Mouse (Mus musculus) c-Kit-positive CD71-negative TER-119-negative erythroid progenitor cells, embryonic 14.5 days (primary cell): ENCODE data around the gene Prap1.
A peak's percentile ranks its signal among the peaks of the same experiment; 100 is the strongest.
"Not testable (repeated sequence)": the region's sequence is repeated elsewhere in the genome, so short reads cannot be mapped to it uniquely, and the experiment has no call there.

Source experiments
- DNase-seq: peaks from one replicate; pipeline ENCODE4 v3.0.0-alpha.2; 2013; ENCODE audit warnings: low read depth

The Prap1 gene

GRCm38 (mm10) chr7:140082242-140082678 is 10.9 kb upstream of the Prap1 start, which contains the start of gene Caly:
Gene Caly (minus strand): TSS chr7:140082548.
- DNase-seq = no peak

- DNase-seq = no peak
Measured at GRCm38 (mm10) chr7:140090601-140091000, 2.6 kb upstream of the Prap1 start.

- no peak for DNase-seq
Measured at GRCm38 (mm10) chr7:140094954-140095353, 1.8 kb downstream of the Prap1 start.

- no peak for DNase-seq
Measured at GRCm38 (mm10) chr7:140095556-140095955, 2.4 kb downstream of the Prap1 start.

- DNase-seq = no peak
Measured at GRCm38 (mm10) chr7:140096055-140096454, 2.9 kb downstream of the Prap1 start.

- DNase-seq = no peak
Measured at GRCm38 (mm10) chr7:140098466-140098865, 5.3 kb downstream of the Prap1 start.

GRCm38 (mm10) chr7:140101498-140101897 is 8.3 kb downstream of the Prap1 start:
- no peak for DNase-seq

- peak; percentile 76 for DNase-seq
Measured at GRCm38 (mm10) chr7:140101993-140102860, 9.0 kb downstream of the Prap1 start, which contains the start of gene Fuom. Gene Fuom (minus strand): TSS chr7:140102441.

- no peak for DNase-seq
Measured at GRCm38 (mm10) chr7:140104009-140104408, 10.8 kb downstream of the Prap1 start.

- DNase-seq = no peak
Measured at GRCm38 (mm10) chr7:140111943-140112342, 18.7 kb downstream of the Prap1 start.

GRCm38 (mm10) chr7:140115583-140116328 is 22.6 kb downstream of the Prap1 start, which contains the start of gene Paox:
Gene Paox (plus strand): TSS chr7:140115799.
- DNase-seq = no peak

- DNase-seq = peak; percentile 87
Measured at GRCm38 (mm10) chr7:140116329-140117054, 23.3 kb downstream of the Prap1 start, which contains the start of gene Echs1. Gene Echs1 (minus strand): TSS chr7:140116476.

GRCm38 (mm10) chr7:140120484-140120883 is 27.3 kb downstream of the Prap1 start:
- DNase-seq = no peak

GRCm38 (mm10) chr7:140121338-140121910 is 28.2 kb downstream of the Prap1 start:
- no peak for DNase-seq

- no peak for DNase-seq
Measured at GRCm38 (mm10) chr7:140122765-140123164, 29.6 kb downstream of the Prap1 start.

- DNase-seq = no peak
Measured at GRCm38 (mm10) chr7:140124382-140124781, 31.2 kb downstream of the Prap1 start.

GRCm38 (mm10) chr7:140125278-140126021 is 32.3 kb downstream of the Prap1 start:
- DNase-seq = peak; percentile 85

GRCm38 (mm10) chr7:140126022-140126350 is 32.8 kb downstream of the Prap1 start:
- DNase-seq = no peak

GRCm38 (mm10) chr7:140126934-140127333 is 33.7 kb downstream of the Prap1 start:
- no peak for DNase-seq

GRCm38 (mm10) chr7:140127911-140128310 is 34.7 kb downstream of the Prap1 start:
- no peak for DNase-seq

GRCm38 (mm10) chr7:140132184-140132583 is 39.0 kb downstream of the Prap1 start:
- not testable (repeated sequence) for DNase-seq
